Mouse (Mus musculus) kidney, postnatal 36 days (tissue): ENCODE measurements around the gene Hps4.

Experiments used
- DNase-seq, 2 experiments: peaks; one replicate each; pipeline ENCODE4 v3.0.0; 2021 to 2022; ENCODE audit warnings: mixed read lengths in 2 of 2

Hps4 gene

DNA sequence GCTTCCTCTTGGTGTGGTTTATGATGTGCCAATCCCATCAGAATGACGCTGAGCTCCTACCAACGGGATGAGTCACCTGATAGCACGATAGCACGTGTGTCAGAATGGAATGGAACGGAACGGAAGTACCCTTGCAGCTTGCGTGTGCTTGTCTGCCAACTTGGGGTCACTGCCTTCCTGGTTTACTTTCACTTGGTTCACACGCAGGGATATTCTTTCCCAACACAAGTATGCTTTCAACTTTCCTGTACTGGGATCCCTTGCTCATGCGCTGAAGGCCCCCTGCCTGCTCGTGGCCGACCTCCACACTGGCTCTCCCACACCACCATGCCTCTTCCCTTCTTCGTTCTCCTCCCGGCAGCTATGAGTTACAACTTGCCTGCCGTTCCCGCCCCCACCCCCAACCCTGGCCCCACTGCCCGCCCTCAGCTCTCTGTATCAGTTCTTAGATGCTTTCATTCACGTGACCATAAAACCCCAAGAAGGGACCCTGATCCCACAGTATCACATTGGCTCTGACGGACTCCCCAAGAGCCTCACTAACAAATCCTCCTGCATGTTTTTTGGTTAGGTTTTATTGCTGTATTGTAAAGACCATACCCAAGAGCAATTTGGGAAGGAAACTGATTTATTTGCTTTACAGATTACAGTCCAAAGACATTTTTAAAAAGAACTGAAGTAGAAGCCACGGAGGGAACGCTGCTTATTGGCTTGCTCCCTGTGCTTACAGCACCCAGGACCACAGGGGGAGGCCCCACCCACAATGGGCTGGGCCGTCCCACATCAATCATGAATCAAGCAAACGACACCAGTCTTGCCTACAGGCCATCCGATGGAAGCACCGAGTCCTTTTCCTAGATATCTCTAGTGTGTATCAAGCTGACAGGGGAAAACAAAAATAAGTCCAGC is 18.0 kb upstream of the Hps4 start:
- peak; percentile 52 to 65 for DNase-seq

DNA sequence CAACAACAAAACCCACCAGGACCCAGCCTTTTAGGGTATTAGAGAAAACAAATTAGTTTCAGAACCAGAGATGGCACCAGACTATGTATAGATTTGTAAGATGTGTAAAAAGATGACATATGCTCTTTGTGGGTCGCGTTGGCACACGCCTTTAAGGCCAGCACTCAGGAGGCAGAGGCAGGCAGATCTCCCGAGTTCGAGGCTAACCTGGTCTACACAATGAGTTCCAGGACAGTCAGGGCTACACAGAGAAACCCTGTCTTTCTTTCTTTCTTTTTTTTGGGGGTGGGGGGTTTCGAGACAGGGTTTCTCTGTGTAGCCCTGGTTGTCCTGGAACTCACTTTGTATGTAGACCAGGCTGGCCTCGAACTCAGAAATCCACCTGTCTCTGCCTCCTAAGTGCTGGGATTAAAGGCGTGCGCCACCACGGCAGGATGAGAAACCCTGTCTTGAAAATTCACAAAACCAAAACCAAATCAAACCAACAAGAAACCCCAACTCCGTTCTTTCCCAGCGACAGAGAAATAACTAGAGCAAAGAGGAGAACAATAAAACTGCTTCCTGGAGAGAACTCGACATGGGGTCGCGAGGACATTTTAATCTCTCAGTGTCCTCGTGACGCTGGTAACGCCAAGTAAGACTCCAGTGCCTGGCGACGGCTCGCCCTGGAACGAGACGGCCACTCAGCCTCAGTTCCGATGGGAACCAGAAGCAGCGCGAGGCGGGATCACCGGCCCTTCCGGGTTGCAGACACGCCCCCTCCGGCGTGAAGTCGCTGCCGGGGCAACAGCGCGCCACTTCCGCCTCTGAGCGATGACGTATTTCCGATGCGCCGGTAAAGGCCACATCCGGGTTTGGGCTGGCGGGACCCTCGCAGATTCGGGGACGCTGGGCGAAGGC is 17.1 kb upstream of the Hps4 start, which contains the start of gene Tfip11:
Gene Tfip11 (plus strand): TSS at position 813 of the 900 bp plus-strand sequence.
- peak; percentile 96 to 98 for DNase-seq

DNA sequence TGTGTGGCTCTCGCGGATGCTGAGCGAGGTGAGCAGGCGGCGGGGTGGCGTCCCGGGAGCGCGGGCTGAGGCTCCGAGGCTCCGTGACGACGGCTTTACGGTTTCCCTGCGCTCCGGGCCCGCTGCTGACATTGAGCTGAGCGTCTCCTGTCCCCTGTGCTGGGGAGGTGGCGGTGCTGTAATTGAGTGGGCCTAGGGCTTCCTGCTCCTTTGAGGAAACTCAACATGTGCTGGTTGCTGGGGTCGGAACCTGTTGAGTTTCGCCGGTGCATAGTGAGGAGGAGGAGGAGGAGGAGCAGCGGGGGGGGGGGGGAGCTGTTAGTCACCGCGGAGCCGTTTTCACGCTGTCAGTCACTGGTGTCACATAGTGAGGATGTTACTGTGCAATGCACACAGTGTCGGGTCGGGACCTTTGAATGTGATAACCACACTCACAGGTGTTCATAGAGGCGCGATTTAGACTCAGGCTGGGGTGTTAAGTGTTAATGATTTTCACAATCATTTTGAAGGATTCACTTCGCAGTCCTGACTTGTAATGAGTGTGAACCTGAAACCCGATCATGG is 16.4 kb upstream of the Hps4 start:
- no peak for DNase-seq

- no peak for DNase-seq
Measured at GRCm38 (mm10) chr5:112327854-112328253, 15.0 kb upstream of the Hps4 start.

DNA sequence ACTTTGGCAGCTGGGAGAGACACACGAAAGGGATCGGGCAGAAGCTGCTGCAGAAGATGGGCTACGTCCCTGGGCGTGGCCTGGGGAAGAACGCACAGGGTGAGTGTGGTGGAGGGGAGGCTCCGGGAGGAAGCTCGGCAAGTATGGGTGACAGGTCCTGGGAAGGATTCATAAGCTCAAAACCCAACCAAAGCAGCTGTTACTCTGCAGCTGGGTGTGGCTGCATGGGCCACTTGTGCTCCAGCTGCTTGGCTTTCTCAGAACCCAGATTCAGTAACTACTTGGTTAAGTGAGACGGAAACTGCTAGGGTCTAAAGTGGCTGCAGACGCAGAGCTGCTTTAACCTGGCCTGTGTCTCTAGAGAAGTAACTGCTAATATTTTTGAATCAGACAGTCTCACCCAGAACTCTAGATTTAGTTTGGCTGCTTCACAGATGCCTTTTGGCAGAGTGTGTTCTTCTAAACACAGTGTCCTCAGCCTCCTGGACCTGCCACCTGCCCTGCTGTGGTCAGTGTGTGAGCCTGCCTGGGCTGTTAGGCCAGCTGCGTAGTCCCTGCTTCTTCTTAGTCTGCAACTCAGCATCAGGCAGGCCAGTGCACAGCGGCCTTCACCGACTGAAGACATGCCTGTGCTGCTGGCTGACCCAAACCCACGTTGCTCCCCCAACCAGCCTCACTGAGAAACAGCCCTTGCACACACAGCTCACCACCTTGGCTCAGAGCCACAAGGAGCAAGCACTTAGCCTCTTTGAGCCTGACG is 12.9 kb upstream of the Hps4 start:
- no peak for DNase-seq

DNA sequence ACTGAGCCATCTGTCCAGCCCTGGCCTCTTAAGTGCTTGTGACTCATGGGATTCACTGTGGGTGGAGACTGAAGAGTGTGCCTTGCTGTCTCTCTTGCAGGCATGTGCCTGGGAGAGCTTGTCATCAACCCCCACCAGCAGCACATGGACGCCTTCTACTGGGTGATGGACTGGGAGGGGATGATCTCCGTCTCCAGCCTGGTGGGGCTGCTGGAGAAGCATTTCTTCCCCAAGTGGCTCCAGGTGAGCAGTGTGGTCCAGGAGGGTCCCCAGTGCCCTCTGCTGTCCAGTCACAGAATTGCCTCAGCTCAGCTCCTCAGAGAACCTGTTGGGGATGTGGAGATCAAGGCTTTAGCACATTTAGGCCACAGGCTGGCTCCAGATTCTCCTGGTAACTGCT is 7.4 kb upstream of the Hps4 start:
- peak; percentile 43 to 82 for DNase-seq

- DNase-seq: no peak
Measured at GRCm38 (mm10) chr5:112337004-112337403, 5.9 kb upstream of the Hps4 start.

- DNase-seq: no peak
Measured at GRCm38 (mm10) chr5:112339215-112339614, 3.7 kb upstream of the Hps4 start.

GRCm38 (mm10) chr5:112343205-112343595 is 317 bp downstream of the Hps4 start:
- DNase-seq: peak in 1 of 2 experiments; percentile 27

GRCm38 (mm10) chr5:112344092-112344960 is 1.4 kb downstream of the Hps4 start:
- DNase-seq: peak; percentile 55 to 59

DNA sequence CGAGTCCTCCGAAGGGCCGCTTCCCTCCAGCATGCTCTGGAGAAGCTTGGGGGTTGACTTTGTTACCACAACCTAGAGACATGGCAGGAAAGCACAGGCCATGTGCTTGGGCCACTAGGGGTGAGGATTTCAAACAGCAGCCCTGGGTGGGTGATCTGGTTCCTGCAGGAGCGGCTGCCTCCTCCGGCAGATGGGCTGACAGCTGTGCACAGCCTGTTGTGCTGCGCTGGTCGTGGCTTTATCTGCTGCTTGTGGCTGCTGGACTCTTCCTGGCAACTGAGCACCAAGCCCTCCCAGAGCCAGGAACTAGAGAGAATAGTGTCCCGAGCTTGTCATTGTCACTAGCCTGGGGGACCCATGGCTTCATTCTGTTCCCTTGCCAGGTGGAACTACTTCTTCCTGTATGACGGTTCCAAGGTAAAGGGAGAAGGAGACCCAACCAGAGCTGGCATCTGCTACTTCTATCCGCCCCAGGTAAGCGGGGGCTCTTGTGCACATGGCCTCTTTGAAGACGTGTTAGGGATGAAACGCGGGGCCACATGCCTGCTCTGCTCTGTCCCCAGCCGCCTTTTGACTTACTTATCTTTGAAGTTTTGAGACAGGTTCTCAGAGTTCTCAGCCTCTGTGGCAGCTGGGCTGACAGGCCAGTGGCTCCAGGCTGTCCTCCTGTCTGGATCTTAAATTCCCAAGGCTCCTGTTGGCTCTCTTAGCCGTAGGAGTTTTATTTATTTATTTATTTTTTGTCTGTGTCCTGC is 3.5 kb downstream of the Hps4 start:
- no peak for DNase-seq

- no peak for DNase-seq
Measured at GRCm38 (mm10) chr5:112349169-112349568, 6.3 kb downstream of the Hps4 start.

GRCm38 (mm10) chr5:112355493-112355892 is 12.6 kb downstream of the Hps4 start:
- DNase-seq: peak in 1 of 2 experiments; percentile 13

DNA sequence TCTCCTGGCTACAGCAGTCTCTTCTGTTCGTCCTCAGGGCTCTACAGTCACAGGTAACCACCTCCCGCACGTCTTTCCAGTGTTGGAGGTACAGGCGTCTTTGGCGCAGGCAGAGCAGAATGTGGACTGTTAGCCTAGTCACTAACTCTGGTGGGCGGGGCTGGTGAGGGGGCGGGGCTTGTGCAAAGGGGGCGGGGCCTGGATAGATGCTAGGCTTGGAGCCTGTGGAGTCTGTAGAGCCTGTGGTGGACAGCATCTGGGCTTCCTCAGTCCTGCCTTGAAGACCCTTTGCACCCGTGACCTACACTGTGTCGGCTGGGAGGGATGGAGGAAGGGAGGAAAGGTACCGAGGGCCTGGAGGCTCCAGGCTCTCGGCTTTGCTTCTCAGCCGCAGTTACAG is 13.0 kb downstream of the Hps4 start, which contains the start of gene Gm6583:
Gene Gm6583 (minus strand): TSS at position 124 of the 400 bp plus-strand sequence.
- no peak for DNase-seq

GRCm38 (mm10) chr5:112356322-112356721 is 13.4 kb downstream of the Hps4 start:
- peak; percentile 41 for DNase-seq

- no peak for DNase-seq
Measured at GRCm38 (mm10) chr5:112359520-112359919, 16.6 kb downstream of the Hps4 start.

GRCm38 (mm10) chr5:112360077-112360476 is 17.2 kb downstream of the Hps4 start:
- no peak for DNase-seq

DNA sequence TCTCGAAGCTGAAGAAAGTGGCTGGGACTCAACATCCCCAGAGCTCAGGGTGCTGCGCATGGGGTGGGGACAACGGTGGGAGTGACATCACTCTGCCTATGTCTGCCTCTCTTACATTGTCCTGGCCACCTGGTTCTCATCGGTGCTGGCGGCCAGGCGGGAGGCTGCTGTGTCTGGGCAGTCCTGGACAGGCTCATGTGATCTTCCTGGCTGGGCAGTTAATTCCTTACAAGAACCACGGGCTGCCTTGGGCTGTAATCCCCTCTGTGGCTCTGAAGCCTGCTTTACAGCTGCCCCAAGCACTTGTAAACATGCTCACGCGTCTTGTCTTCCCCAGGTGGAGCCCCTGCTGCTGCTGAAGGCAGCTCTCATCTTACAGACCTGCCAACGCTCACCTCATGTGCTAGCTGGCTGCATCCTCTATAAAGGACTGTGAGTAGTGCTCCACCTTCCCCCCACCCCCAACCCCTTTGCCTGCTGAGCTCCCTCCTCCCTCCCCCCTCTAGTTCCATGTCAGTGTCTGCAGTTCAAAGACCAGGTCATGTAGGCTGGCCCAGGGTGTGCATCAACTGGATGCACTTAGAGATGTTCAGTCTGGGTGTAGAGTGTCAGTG is 21.4 kb downstream of the Hps4 start:
- no peak for DNase-seq

DNA sequence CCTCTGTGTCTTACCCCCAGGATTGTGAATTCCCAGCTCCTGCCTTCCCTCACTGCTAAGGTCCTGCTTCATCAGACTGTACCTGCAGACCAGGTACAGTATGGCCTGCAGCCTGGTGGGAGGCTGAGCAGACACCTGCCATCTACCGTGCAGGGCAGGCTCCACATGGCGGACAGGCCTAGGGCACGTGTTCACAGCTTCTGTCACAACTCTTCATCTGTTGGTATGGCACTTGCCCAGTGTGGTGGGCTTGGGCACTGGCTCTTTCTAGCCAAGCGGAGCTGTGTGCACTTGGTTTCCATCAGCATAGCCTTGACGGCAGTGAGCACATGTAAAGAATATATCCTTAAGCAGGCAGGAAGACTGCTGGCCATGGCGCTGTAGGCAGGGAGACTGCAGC is 24.0 kb downstream of the Hps4 start:
- no peak for DNase-seq

DNA sequence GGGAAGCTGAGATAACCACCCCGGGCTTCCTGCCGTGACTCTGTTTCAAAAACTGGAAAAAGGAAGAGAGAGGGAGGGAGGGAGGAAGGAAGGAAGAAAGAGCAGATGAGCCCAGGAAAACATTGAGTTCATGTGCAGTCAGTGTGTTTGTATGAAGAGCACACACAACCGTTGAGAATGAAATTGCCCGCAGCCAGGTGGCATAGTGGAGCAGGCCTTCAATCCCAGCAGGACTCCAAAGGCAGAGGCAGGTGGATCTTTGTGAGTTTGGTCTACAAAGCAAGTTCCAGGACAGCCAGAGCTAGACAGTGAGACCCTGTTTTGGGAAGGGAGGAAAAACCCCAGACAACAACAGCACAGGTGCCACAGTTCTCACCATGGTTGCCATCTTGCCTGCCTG is 24.5 kb downstream of the Hps4 start:
- no peak for DNase-seq
